Mouse (Mus musculus) embryo, embryonic 9.5 days (tissue): ENCODE measurements around the gene 5330417C22Rik.

Experiments
- DNase-seq: peaks from one replicate; pipeline ENCODE4 v3.0.0-alpha.2; 2017; ENCODE audit errors: extremely low spot score

The 5330417C22Rik gene

DNA sequence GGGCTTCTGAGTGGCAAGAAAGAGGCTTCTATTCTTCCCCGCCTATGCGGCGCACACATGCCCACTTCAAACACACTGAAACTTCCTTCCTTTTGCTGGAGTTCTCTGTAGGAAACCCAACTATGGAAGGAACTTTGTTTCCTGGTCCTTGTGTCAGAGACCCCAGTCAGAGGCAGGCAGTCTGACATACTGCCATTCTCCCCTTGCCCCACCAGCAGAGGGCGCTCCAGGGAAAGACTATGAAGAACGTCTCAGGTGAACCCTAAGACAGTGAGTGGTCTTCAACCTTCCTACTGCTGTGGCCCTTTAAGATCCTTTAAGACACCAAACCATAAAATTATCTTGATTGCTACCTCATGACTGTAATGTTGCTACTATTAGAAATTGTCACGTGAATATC is 69.9 kb downstream of the 5330417C22Rik start:
- no peak for DNase-seq

DNA sequence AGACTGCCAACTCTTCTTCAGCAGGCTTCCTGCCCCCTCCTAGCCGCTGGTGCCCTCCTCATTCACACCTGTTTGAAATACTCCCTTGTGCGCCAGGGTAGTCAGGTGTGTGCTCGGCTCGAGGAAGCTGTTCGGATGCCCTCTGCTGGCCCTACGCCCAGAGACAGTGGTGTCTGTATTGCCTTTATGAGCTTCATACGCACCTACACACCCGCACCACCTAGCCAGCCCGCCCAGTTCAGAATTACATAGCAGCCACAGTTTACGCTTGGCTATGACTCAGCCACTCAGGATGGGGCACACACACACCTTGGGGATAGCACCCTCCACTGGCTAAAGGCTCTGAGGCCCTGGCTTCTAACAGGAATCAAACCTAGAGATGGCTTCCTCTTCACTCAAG is 77.5 kb downstream of the 5330417C22Rik start:
- no peak for DNase-seq

GRCm38 (mm10) chr3:108458380-108458779 is 78.0 kb downstream of the 5330417C22Rik start:
- no peak for DNase-seq

DNA sequence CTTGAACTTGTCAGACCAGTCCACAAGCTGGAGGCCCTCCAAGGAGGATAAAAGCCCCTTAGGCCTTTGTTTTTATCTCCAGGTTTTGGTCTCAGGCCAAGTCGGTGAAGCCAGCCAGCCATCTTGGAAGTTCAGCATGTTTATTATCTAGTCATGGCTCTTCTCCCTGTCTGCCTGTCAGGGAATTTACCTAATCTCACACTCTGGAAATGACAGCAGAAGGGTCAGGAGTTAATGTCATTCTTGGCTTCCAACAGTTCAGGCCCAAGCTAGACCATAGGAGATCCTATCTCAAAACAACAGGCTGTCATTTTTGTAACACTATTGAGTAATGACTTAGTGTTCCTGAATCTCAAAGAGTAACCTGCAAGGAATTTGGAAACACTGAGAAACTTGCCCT is 82.2 kb downstream of the 5330417C22Rik start:
- DNase-seq, result no peak

GRCm38 (mm10) chr3:108451969-108452368 is 84.4 kb downstream of the 5330417C22Rik start:
- DNase-seq, result no peak

GRCm38 (mm10) chr3:108445366-108445705 is 91.0 kb downstream of the 5330417C22Rik start:
- DNase-seq, result no peak

DNA sequence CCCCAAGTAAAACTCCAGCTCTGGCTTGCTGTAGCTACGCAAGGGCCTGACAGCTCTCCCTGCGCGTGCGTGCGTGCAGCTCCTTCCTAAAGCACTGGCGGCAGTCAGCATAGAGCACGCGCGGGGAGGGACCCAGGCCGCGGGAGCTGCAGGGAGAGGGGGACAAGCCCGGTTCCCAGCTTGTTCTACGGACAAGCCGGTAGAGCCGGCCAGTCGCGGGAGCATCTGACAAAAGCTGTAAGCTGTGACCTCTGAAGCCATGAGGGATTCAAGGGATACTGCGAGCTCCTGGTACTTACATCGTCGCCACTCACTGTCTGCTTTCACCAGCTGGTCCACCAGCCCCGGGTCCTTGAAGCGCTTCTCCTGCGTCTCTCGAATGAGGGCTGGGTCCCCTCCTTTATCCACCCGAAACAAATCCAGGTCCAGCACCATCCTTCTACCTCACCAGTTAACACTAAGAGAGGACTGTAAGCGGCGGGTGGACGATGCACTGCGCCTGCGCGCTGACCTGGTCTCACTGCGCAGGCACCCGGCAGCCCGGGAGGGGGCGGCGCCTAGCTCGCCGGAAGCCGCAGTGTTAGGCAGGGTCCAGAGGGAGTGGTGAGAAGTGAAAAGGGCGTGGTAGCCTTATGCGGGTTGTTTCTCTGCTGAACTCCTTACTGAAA is 91.5 kb downstream of the 5330417C22Rik start, which contains the start of gene Sars:
Gene Sars, minus strand, starts transcription at position 512 of the 668 bp plus-strand sequence.
- peak; percentile 90 for DNase-seq

DNA sequence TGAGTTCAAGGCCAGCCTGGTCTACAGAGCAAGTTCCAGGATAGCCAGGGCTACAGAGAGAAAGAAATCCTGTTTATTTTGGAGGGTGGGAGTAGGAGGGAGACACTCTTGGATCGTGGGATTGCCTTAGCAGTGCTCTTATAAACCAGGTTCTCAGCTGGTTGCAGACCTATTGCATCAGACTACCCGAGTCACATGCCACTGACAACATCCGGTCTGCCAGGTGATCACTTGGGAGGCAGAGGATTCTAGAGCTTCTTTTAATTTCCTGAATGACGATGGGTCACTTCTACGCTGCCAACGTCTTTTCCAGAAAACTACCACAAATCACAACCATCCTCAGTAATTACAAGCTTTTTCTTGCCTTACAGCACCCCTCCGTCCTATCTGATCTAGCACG is 92.3 kb downstream of the 5330417C22Rik start:
- no peak for DNase-seq

DNA sequence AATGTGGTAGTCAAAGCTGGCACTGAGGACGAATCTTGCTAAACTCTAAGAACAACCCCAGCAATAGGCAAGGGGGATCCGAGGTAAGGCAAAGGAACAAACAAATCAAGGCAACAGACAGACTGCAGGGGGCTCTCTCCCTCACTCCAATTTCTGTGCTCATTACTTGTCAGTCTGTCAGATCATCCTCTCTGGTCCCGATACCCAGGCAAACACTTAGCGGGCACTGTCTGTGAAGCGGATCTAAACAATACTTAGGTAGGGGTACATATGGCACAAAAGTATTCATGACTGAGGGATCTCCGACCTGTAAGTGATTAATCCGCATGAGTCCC is 100.0 kb downstream of the 5330417C22Rik start:
- no peak for DNase-seq

GRCm38 (mm10) chr3:108435701-108436379 is 100.5 kb downstream of the 5330417C22Rik start:
- DNase-seq, result no peak

- DNase-seq, result no peak
Observed at GRCm38 (mm10) chr3:108433881-108434495, 102.3 kb downstream of the 5330417C22Rik start.

GRCm38 (mm10) chr3:108433188-108433880 is 103.0 kb downstream of the 5330417C22Rik start:
- DNase-seq, result peak; percentile 79

GRCm38 (mm10) chr3:108432542-108433187 is 103.7 kb downstream of the 5330417C22Rik start:
- no peak for DNase-seq

- no peak for DNase-seq
Observed at GRCm38 (mm10) chr3:108425624-108426018, 110.7 kb downstream of the 5330417C22Rik start.

GRCm38 (mm10) chr3:108424944-108425623 is 111.3 kb downstream of the 5330417C22Rik start:
- no peak for DNase-seq

GRCm38 (mm10) chr3:108423844-108424801 is 112.2 kb downstream of the 5330417C22Rik start:
- no peak for DNase-seq

- DNase-seq, result no peak
Observed at GRCm38 (mm10) chr3:108423006-108423405, 113.3 kb downstream of the 5330417C22Rik start.

DNA sequence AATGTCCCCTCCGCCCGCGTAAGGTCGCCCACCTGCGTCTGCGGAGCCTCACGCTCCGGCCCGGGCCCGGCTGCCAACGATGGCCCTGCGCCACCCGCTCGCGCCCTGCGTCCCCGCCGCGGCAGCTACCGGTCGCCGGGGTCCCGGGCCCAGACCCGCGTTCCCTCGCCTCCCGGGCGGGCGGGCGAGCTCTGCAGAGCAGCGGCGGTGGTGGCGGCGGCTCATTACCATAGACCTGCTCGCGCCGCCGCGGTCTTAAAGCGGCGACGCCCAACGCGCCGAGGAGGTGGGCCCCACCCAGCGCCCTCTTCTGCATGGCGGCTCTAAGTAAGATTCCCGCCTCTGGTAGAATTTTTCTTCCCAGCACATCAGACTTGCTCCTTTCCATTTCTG is 120.5 kb downstream of the 5330417C22Rik start:
- peak; percentile 85 for DNase-seq

DNA sequence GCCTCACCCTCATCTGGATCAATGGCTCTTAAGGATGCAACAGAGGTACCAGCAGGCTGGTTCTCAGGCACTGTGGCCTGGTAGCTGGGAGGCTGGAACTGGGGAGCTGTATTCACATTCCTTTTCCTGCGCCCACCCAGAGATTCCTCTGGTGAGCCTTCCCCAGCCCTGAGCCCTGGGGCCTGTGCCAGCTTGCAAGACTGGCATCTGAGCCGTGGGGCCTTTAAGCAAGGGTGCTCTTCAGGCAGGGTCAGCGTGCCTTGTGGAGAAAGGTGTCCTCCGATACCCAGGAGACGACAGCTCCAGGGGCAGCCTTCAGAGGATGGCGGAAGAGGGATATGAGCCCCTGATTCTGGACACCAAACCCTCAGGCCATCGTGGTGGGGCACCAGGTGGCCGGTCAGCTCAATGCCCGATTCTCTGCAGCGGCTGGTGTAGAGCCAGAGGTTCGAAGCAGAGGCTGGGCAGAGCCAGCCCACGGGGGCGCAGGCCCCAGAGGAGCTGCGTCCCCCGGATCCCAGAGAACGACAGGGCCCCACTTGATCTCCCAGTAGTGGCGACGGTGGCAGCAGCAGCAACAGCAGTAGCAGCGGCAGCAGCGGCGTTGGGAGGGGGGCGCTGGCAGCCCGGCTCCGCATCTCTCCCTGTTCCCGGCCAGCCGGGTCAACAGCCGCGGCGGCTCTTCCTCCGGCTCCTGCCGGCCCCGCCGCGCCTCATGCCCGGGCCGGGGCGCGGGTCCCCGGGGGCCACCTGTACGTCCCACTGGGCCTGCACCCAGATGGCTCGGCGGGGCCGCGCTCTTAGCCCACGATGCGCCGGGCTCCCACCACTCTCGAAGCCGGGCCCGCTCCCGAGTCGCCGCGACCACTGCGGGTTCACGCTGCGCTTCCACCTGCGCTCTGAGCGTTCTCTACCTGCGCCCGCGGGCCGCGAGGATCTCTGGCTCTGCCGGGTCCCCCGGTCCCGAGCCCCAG is 121.2 kb downstream of the 5330417C22Rik start, which contains the start of gene Celsr2:
Gene Celsr2, minus strand, starts transcription at position 696 of the 974 bp plus-strand sequence.
- DNase-seq, result no peak
